Mouse (Mus musculus): ENCODE measurements around the gene Tlr3. TPM values are rescaled to one million over a fixed set of nuclear protein-coding genes. Genes with fewer than 3 reads are reported as not detected.
A peak's percentile ranks its signal among the peaks of the same experiment; 100 is the strongest.

Gene Tlr3
- 1.4 and 1.6 TPM in 2 replicates for polyA plus RNA-seq (2014; fragmentation: Nextera tagmentation; extraction: Ambion mirVana)

DNA sequence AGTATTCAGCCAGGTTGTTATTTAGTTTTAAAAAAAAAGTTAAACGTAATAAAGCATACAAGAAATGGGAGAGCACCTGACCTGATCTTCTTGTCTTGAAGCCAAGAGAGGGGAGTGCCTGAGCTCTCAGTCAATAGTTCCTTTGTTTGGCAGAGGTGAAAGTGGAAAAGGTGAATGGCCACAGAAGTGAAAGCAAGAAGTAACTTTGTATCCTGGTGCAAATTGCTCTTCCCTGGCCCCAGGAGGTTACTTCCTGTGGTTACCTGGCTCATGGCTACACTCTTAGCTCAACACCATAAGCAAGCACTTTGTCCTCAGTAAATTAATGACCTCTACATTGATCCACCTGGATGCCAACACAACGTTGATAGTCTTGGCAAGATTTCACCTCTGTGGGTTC is at the start of gene Tlr3:
TSS of gene Tlr3 (minus strand) at position 199 of the 400 bp plus-strand sequence.
- no peaks in the 10 kb centered on the region for H3K27me3 ChIP-seq (replicated peaks; ENCODE audit: control insufficient read depth, insufficient read depth, low read length)
- ATAC-seq = no peak
- WGBS = 54% methylated on average over 2 of the region's 2 CpGs
- no peak within 1 kb of the TSS for H3K27ac ChIP-seq (ENCODE audit: low read depth, low read length)
- H3K36me3 ChIP-seq (ENCODE audit: control insufficient read depth, insufficient read depth, low read length) = no peaks in the 10 kb centered on the region
- no peaks in the 10 kb centered on the region for H3K9me3 ChIP-seq (replicated peaks; ENCODE audit: control insufficient read depth, low read length)
- peak within 1 kb of the TSS; percentile 38; the same call in 1 of the 2 replicates for H3K9ac ChIP-seq (ENCODE audit: low read length)
- peak within 1 kb of the TSS; percentile 56 for H3K4me2 ChIP-seq (ENCODE audit: low read length)
- no peak for DNase-seq (ENCODE audit: low spot score)
- peak within 1 kb of the TSS; percentile 21 for H3K4me3 ChIP-seq (ENCODE audit: low read depth, low read length)
- 0 out of 2 replicates have a peak, but pooled peaks cover 7% of the 10 kb centered on the region for H3K4me1 ChIP-seq (ENCODE audit: control insufficient read depth, insufficient read depth, low read length)

GRCm38 (mm10) chr8:45457874-45458273 is 47.0 kb upstream of the Tlr3 start:
- Histone ChIP-seq H3K36me3 (ENCODE audit: control insufficient read depth, insufficient read depth, low read length) (no peaks in the 10 kb centered on the region), H3K4me3 (ENCODE audit: low read depth, low read length) (no peak overlapping the region), H3K27me3 (replicated peaks; ENCODE audit: control insufficient read depth, insufficient read depth, low read length) (no peaks in the 10 kb centered on the region), H3K4me1 (ENCODE audit: control insufficient read depth, insufficient read depth, low read length) (no peaks in the 10 kb centered on the region), H3K9me3 (replicated peaks; ENCODE audit: control insufficient read depth, low read length) (no peaks in the 10 kb centered on the region), H3K4me2 (ENCODE audit: low read length) (no peak overlapping the region), H3K27ac (ENCODE audit: low read depth, low read length) (no peak overlapping the region), H3K9ac (ENCODE audit: low read length) (no peak overlapping the region)
- no peak for DNase-seq (ENCODE audit: low spot score)
- ATAC-seq = no peak

DNA sequence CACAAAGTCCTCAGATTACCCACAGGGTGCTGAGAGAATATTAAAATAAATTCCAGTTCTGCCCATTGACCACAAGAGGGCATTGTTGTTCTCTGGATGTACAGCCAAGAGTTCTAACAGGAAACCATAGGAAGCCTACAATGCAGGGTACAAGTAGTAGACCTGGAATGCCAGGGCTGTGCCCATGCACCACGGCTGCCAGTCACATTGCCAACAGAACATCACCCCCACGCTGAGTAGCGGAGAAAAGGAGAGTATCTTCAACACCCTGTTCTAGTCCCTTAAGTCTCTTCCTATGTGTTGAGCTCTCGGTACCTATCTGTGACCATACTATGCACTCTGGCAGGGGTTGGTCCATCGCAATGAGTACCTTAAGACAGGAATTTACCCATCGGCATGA is 43.5 kb upstream of the Tlr3 start:
- no peaks in the 10 kb centered on the region for H3K4me1 ChIP-seq (ENCODE audit: control insufficient read depth, insufficient read depth, low read length)
- no peak overlapping the region for H3K4me3 ChIP-seq (ENCODE audit: low read depth, low read length)
- no peaks in the 10 kb centered on the region for H3K27me3 ChIP-seq (replicated peaks; ENCODE audit: control insufficient read depth, insufficient read depth, low read length)
- H3K9me3 ChIP-seq (replicated peaks; ENCODE audit: control insufficient read depth, low read length) = no peaks in the 10 kb centered on the region
- WGBS = 63% methylated on average over 6 of the region's 6 CpGs
- ATAC-seq (peak; percentile 95), DNase-seq (ENCODE audit: low spot score) (peak; percentile 94)
- no peak overlapping the region for H3K9ac ChIP-seq (ENCODE audit: low read length)
- no peak overlapping the region for H3K4me2 ChIP-seq (ENCODE audit: low read length)
- H3K36me3 ChIP-seq (ENCODE audit: control insufficient read depth, insufficient read depth, low read length) = no peaks in the 10 kb centered on the region
- H3K27ac ChIP-seq (ENCODE audit: low read depth, low read length) = no peak overlapping the region

DNA sequence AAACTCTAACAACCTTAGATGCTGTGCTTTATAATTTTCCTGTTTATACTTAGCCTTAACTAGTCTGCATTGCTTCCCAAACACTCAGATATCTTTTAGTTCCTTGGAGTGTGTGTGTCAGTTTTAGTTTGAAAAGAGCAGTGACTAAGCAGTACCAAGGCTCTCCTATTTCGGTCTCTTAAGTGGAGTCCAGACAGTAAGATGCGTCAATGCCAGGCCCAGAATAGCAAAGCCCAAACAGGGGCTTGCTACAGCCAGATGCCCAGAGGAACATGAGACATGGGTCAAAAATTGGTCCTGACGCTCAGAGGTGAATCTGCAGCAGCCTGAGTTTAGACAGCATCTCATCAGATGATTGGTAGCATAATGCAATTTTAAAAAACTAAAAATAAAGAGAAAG is 41.2 kb upstream of the Tlr3 start:
- Histone ChIP-seq H3K4me2 (ENCODE audit: low read length) (no peak overlapping the region), H3K36me3 (ENCODE audit: control insufficient read depth, insufficient read depth, low read length) (no peaks in the 10 kb centered on the region), H3K4me1 (ENCODE audit: control insufficient read depth, insufficient read depth, low read length) (no peaks in the 10 kb centered on the region), H3K4me3 (ENCODE audit: low read depth, low read length) (no peak overlapping the region), H3K27ac (ENCODE audit: low read depth, low read length) (no peak overlapping the region), H3K27me3 (replicated peaks; ENCODE audit: control insufficient read depth, insufficient read depth, low read length) (no peaks in the 10 kb centered on the region), H3K9ac (ENCODE audit: low read length) (no peak overlapping the region), H3K9me3 (replicated peaks; ENCODE audit: control insufficient read depth, low read length) (no peaks in the 10 kb centered on the region)
- 90% methylated on average over 3 of the region's 3 CpGs for WGBS
- ATAC-seq = no peak
- DNase-seq (ENCODE audit: low spot score) = no peak

DNA sequence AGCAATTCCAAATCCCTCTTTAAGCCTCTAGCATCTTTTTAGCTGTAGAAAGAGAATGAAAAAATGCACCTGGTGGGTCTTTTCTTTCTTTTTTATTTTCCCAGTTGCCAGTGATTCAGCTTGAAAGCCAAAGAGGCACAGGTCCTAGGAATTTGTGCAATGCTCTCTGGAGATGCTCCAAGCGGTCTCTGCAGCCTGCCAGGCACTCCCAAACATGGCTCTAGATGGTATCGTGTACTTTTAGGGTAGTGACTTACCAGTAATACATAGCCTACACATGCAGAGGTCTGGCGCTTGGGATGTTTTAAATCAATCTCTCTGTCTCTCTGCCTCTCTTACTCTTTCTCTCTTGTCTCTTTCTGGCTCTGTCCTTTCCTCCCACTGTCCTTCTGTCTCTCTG is 38.0 kb upstream of the Tlr3 start:
- Histone ChIP-seq H3K27me3 (replicated peaks; ENCODE audit: control insufficient read depth, insufficient read depth, low read length) (no peaks in the 10 kb centered on the region), H3K4me2 (ENCODE audit: low read length) (no peak overlapping the region), H3K4me1 (ENCODE audit: control insufficient read depth, insufficient read depth, low read length) (no peaks in the 10 kb centered on the region), H3K9me3 (replicated peaks; ENCODE audit: control insufficient read depth, low read length) (no peaks in the 10 kb centered on the region), H3K27ac (ENCODE audit: low read depth, low read length) (no peak overlapping the region), H3K4me3 (ENCODE audit: low read depth, low read length) (no peak overlapping the region), H3K36me3 (ENCODE audit: control insufficient read depth, insufficient read depth, low read length) (no peaks in the 10 kb centered on the region), H3K9ac (ENCODE audit: low read length) (no peak overlapping the region)
- no peak for DNase-seq (ENCODE audit: low spot score)
- no peak for ATAC-seq
- WGBS = 86% methylated on average over 3 of the region's 3 CpGs

- no peak for DNase-seq (ENCODE audit: low spot score)
- H3K36me3 ChIP-seq (ENCODE audit: control insufficient read depth, insufficient read depth, low read length) = no peaks in the 10 kb centered on the region
- no peaks in the 10 kb centered on the region for H3K4me1 ChIP-seq (ENCODE audit: control insufficient read depth, insufficient read depth, low read length)
- WGBS = 77% methylated on average over 1 of the region's 1 CpGs
- no peak overlapping the region for H3K9ac ChIP-seq (ENCODE audit: low read length)
- H3K9me3 ChIP-seq (replicated peaks; ENCODE audit: control insufficient read depth, low read length) = no peaks in the 10 kb centered on the region
- H3K4me3 ChIP-seq (ENCODE audit: low read depth, low read length) = no peak overlapping the region
- H3K27me3 ChIP-seq (replicated peaks; ENCODE audit: control insufficient read depth, insufficient read depth, low read length) = no peaks in the 10 kb centered on the region
- H3K4me2 ChIP-seq (ENCODE audit: low read length) = no peak overlapping the region
- no peak for ATAC-seq
- H3K27ac ChIP-seq (ENCODE audit: low read depth, low read length) = no peak overlapping the region
Measured at GRCm38 (mm10) chr8:45448257-45448656, 37.4 kb upstream of the Tlr3 start.

- WGBS = under 1% methylated on average over 5 of the region's 5 CpGs
- no peaks in the 10 kb centered on the region for H3K27me3 ChIP-seq (replicated peaks; ENCODE audit: control insufficient read depth, insufficient read depth, low read length)
- no peak overlapping the region for H3K4me3 ChIP-seq (ENCODE audit: low read depth, low read length)
- no peaks in the 10 kb centered on the region for H3K9me3 ChIP-seq (replicated peaks; ENCODE audit: control insufficient read depth, low read length)
- no peak overlapping the region for H3K27ac ChIP-seq (ENCODE audit: low read depth, low read length)
- no peak overlapping the region; the same call in 1 of the 2 replicates for H3K9ac ChIP-seq (ENCODE audit: low read length)
- DNase-seq (ENCODE audit: low spot score) = peak; percentile 87
- H3K4me1 ChIP-seq (ENCODE audit: control insufficient read depth, insufficient read depth, low read length) = no peaks in the 10 kb centered on the region
- H3K4me2 ChIP-seq (ENCODE audit: low read length) = peak overlapping the region; percentile 12; the same call in 1 of the 2 replicates
- peak; percentile 87 for ATAC-seq
- H3K36me3 ChIP-seq (ENCODE audit: control insufficient read depth, insufficient read depth, low read length) = no peaks in the 10 kb centered on the region
Measured at GRCm38 (mm10) chr8:45438899-45439535, 28.1 kb upstream of the Tlr3 start.

- 91% methylated on average over 7 of the region's 7 CpGs for WGBS
- no peak for DNase-seq (ENCODE audit: low spot score)
- H3K36me3 ChIP-seq (ENCODE audit: control insufficient read depth, insufficient read depth, low read length) = no peaks in the 10 kb centered on the region
- no peak overlapping the region for H3K4me2 ChIP-seq (ENCODE audit: low read length)
- ATAC-seq = no peak
- H3K4me1 ChIP-seq (ENCODE audit: control insufficient read depth, insufficient read depth, low read length) = no peaks in the 10 kb centered on the region
- no peak overlapping the region for H3K4me3 ChIP-seq (ENCODE audit: low read depth, low read length)
- H3K27me3 ChIP-seq (replicated peaks; ENCODE audit: control insufficient read depth, insufficient read depth, low read length) = no peaks in the 10 kb centered on the region
- H3K27ac ChIP-seq (ENCODE audit: low read depth, low read length) = no peak overlapping the region
- H3K9me3 ChIP-seq (replicated peaks; ENCODE audit: control insufficient read depth, low read length) = no peaks in the 10 kb centered on the region
- no peak overlapping the region for H3K9ac ChIP-seq (ENCODE audit: low read length)
Measured at GRCm38 (mm10) chr8:45420151-45420550, 9.3 kb upstream of the Tlr3 start.

DNA sequence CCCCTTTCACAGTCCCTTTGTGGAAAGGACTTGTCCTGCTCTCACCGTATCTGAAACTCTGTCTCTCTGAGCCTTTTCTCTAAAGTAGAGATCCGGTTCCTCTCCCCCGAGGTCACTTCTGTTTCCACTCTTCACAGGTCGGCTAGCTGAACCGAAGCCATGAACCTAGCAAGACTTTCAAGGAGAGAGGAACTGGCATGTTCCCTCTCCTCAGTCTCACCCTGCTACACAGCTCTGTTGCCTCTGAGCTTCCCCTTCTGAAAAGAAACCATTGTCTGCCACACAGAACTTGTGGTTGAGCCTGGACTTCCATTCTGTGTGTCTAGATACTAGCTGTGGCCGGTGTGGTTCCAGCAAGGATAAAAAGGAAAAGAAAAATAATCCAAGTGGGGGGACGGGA is 4.1 kb upstream of the Tlr3 start:
- Histone ChIP-seq H3K27ac (ENCODE audit: low read depth, low read length) (no peak overlapping the region), H3K4me1 (ENCODE audit: control insufficient read depth, insufficient read depth, low read length) (0 out of 2 replicates have a peak, but pooled peaks cover 7% of the 10 kb centered on the region), H3K27me3 (replicated peaks; ENCODE audit: control insufficient read depth, insufficient read depth, low read length) (no peaks in the 10 kb centered on the region), H3K9ac (ENCODE audit: low read length) (no peak overlapping the region), H3K9me3 (replicated peaks; ENCODE audit: control insufficient read depth, low read length) (no peaks in the 10 kb centered on the region), H3K4me2 (ENCODE audit: low read length) (no peak overlapping the region), H3K4me3 (ENCODE audit: low read depth, low read length) (no peak overlapping the region), H3K36me3 (ENCODE audit: control insufficient read depth, insufficient read depth, low read length) (no peaks in the 10 kb centered on the region)
- DNase-seq (ENCODE audit: low spot score) (no peak), ATAC-seq (no peak)
- WGBS = 85% methylated on average over 7 of the region's 7 CpGs

Measured in forebrain, embryonic 14.5 days (tissue).